Mouse (Mus musculus) left cerebral cortex, adult 18-20 months (tissue): ENCODE results near the gene Pih1d1. TPM values are rescaled to one million over a fixed set of nuclear protein-coding genes. Genes with fewer than 3 reads are reported as not detected.
A peak's percentile ranks its signal among the peaks of the same experiment; 100 is the strongest.
"Not testable (repeated sequence)": the region's sequence is repeated elsewhere in the genome, so short reads cannot be mapped to it uniquely, and the experiment has no call there.

Source experiments
- DNase-seq, 2 experiments: peaks; one replicate each; pipeline ENCODE4 v3.0.0; 2021 to 2022; ENCODE audit warnings: low spot score in 2 of 2, mixed read lengths in 1 of 2
- total RNA-seq, 2 experiments: library from RNA; stranded (reverse); gene quantifications; 2 replicates each; pipeline ENCODE4 v1.2.3; 2021

The Pih1d1 gene
- total RNA-seq, 2 experiments from 2014 or later, result 46.7 to 51.7 TPM

GRCm38 (mm10) chr7:45165701-45166100 lies 11.6 kb downstream of the Pih1d1 start:
- no peak for DNase-seq

- peak in 1 of 2 experiments; percentile 72 for DNase-seq
Measured at GRCm38 (mm10) chr7:45166950-45167401, 12.9 kb downstream of the Pih1d1 start.

- peak in 1 of 2 experiments; percentile 73 for DNase-seq
Measured at GRCm38 (mm10) chr7:45167761-45168445, 13.8 kb downstream of the Pih1d1 start.

- DNase-seq, result no peak
Measured at GRCm38 (mm10) chr7:45168656-45169055, 14.6 kb downstream of the Pih1d1 start.

- peak in 1 of 2 experiments; percentile 48 for DNase-seq
Measured at GRCm38 (mm10) chr7:45169495-45169894, 15.4 kb downstream of the Pih1d1 start.

GRCm38 (mm10) chr7:45172974-45173373 lies 18.9 kb downstream of the Pih1d1 start:
- DNase-seq, result no peak

GRCm38 (mm10) chr7:45173772-45174171 lies 19.7 kb downstream of the Pih1d1 start:
- DNase-seq, result not testable (repeated sequence)

- no peak for DNase-seq
Measured at GRCm38 (mm10) chr7:45174567-45175280, 20.6 kb downstream of the Pih1d1 start.

GRCm38 (mm10) chr7:45175398-45175797 lies 21.3 kb downstream of the Pih1d1 start:
- DNase-seq, result no peak

GRCm38 (mm10) chr7:45175929-45176328 lies 21.8 kb downstream of the Pih1d1 start:
- no peak for DNase-seq

GRCm38 (mm10) chr7:45176356-45176755 lies 22.3 kb downstream of the Pih1d1 start:
- no peak for DNase-seq

GRCm38 (mm10) chr7:45178550-45178949 lies 24.4 kb downstream of the Pih1d1 start:
- DNase-seq, result no peak

GRCm38 (mm10) chr7:45179469-45179868 lies 25.4 kb downstream of the Pih1d1 start, which contains the start of gene Gfy:
TSS of gene Gfy (minus strand) at chr7:45179569.
- no peak for DNase-seq

GRCm38 (mm10) chr7:45180896-45181477 lies 26.9 kb downstream of the Pih1d1 start, which contains the start of gene Pth2:
TSS of gene Pth2 (plus strand) at chr7:45180995.
- DNase-seq, result no peak

- no peak for DNase-seq
Measured at GRCm38 (mm10) chr7:45181540-45181939, 27.4 kb downstream of the Pih1d1 start.

GRCm38 (mm10) chr7:45182199-45182601 lies 28.1 kb downstream of the Pih1d1 start:
- DNase-seq, result peak; percentile 82 to 88

GRCm38 (mm10) chr7:45182606-45183005 lies 28.5 kb downstream of the Pih1d1 start:
- no peak for DNase-seq

GRCm38 (mm10) chr7:45183672-45184071 lies 29.6 kb downstream of the Pih1d1 start:
- no peak for DNase-seq

- no peak for DNase-seq
Measured at GRCm38 (mm10) chr7:45185921-45186320, 31.8 kb downstream of the Pih1d1 start.

GRCm38 (mm10) chr7:45189600-45189999 lies 35.5 kb downstream of the Pih1d1 start:
- peak; percentile 63 to 83 for DNase-seq

GRCm38 (mm10) chr7:45190186-45190585 lies 36.1 kb downstream of the Pih1d1 start:
- DNase-seq, result no peak

- DNase-seq, result no peak
Measured at GRCm38 (mm10) chr7:45191161-45191560, 37.1 kb downstream of the Pih1d1 start.
